Mouse (Mus musculus) heart, embryonic 15.5 days (tissue): ENCODE data around the gene Cdk2ap2. TPM values are rescaled to one million over a fixed set of nuclear protein-coding genes. Genes with fewer than 3 reads are reported as not detected.

Experiments
- polyA plus RNA-seq: library from polyadenylated mRNA; unstranded; fragments of >200 nt; fragmentation: Nextera tagmentation; extraction: Ambion mirVana; gene quantifications from 2 replicates; pipeline ENCODE4 v1.2.1, GENCODE M21; 2015

The Cdk2ap2 gene
- polyA plus RNA-seq, 1 experiment from 2014 or later: 63.6 TPM

Other genes with a start within 250 kb of the Cdk2ap2 start
- gene Chka, start 245.4 kb upstream of the Cdk2ap2 start, polyA plus RNA-seq: 24.9 and 32.0 TPM in 2 replicates
- 24.9 and 39.6 TPM in 2 replicates for gene Tcirg1, start 190.0 kb upstream of the Cdk2ap2 start, polyA plus RNA-seq
- 371 and 387 TPM in 2 replicates for gene Ndufs8, start 184.4 kb upstream of the Cdk2ap2 start, polyA plus RNA-seq
- 1.6 and 4.0 TPM in 2 replicates for gene Aldh3b1, start 167.4 kb upstream of the Cdk2ap2 start, polyA plus RNA-seq
- 15.0 and 21.8 TPM in 2 replicates for gene Unc93b1, start 162.0 kb upstream of the Cdk2ap2 start, polyA plus RNA-seq
- gene Aldh3b3, start 138.5 kb upstream of the Cdk2ap2 start, polyA plus RNA-seq: not detected in 2 replicates
- 0.16 and 1.2 TPM in 2 replicates for gene Aldh3b2, start 124.9 kb upstream of the Cdk2ap2 start, polyA plus RNA-seq
- 11.3 and 12.9 TPM in 2 replicates for gene Acy3, start 110.6 kb upstream of the Cdk2ap2 start, polyA plus RNA-seq
- gene Tbx10, start 104.4 kb upstream of the Cdk2ap2 start, polyA plus RNA-seq: not detected in 2 replicates
- 53.0 and 55.9 TPM in 2 replicates for gene Nudt8, start 96.6 kb upstream of the Cdk2ap2 start, polyA plus RNA-seq
- gene Gm49405, start 96.6 kb upstream of the Cdk2ap2 start, polyA plus RNA-seq: 4.5 and 5.4 TPM in 2 replicates
- 72.2 and 80.1 TPM in 2 replicates for gene Doc2g, start 93.9 kb upstream of the Cdk2ap2 start, polyA plus RNA-seq
- gene Ndufv1, start 84.4 kb upstream of the Cdk2ap2 start, polyA plus RNA-seq: 513 and 534 TPM in 2 replicates
- gene Gstp1, start 59.2 kb upstream of the Cdk2ap2 start, polyA plus RNA-seq: 387 and 406 TPM in 2 replicates
- gene Gstp2, start 51.2 kb upstream of the Cdk2ap2 start, polyA plus RNA-seq: 9.2 and 11.1 TPM in 2 replicates
- gene Gstp3, start 37.6 kb upstream of the Cdk2ap2 start, polyA plus RNA-seq: 0.30 and 0.93 TPM in 2 replicates
- not detected in 2 replicates for gene Cabp2, start 15.6 kb upstream of the Cdk2ap2 start, polyA plus RNA-seq
- 17.2 and 26.5 TPM in 2 replicates for gene Pitpnm1, start 2.8 kb downstream of the Cdk2ap2 start, polyA plus RNA-seq
- 78.1 and 92.5 TPM in 2 replicates for gene Aip, start 28.7 kb downstream of the Cdk2ap2 start, polyA plus RNA-seq
- 0.04 TPM in 1 of 2 replicates, not detected in the other for gene Gpr152, start 42.6 kb downstream of the Cdk2ap2 start, polyA plus RNA-seq
- gene Cabp4, start 46.9 kb downstream of the Cdk2ap2 start, polyA plus RNA-seq: not detected in 2 replicates
- 114 and 137 TPM in 2 replicates for gene Coro1b, start 51.4 kb downstream of the Cdk2ap2 start, polyA plus RNA-seq
- gene Ptprcap, start 56.4 kb downstream of the Cdk2ap2 start, polyA plus RNA-seq: 3.6 and 33.8 TPM in 2 replicates
- gene Rps6kb2, start 66.2 kb downstream of the Cdk2ap2 start, polyA plus RNA-seq: 42.2 and 46.1 TPM in 2 replicates
- gene Carns1, start 78.3 kb downstream of the Cdk2ap2 start, polyA plus RNA-seq: 12.3 TPM in 2 replicates
- gene Tbc1d10c, start 94.1 kb downstream of the Cdk2ap2 start, polyA plus RNA-seq: 3.0 and 14.9 TPM in 2 replicates
- 666 and 734 TPM in 2 replicates for gene Ppp1ca, start 94.9 kb downstream of the Cdk2ap2 start, polyA plus RNA-seq
- gene Rad9a, start 104.5 kb downstream of the Cdk2ap2 start, polyA plus RNA-seq: 17.3 and 24.1 TPM in 2 replicates
- 0.96 and 1.9 TPM in 2 replicates for gene Clcf1, start 117.1 kb downstream of the Cdk2ap2 start, polyA plus RNA-seq
- not detected in 2 replicates for gene AC109138.7, start 117.2 kb downstream of the Cdk2ap2 start, polyA plus RNA-seq
- gene Pold4, start 134.7 kb downstream of the Cdk2ap2 start, polyA plus RNA-seq: 17.1 and 24.1 TPM in 2 replicates
- gene Ssh3, start 172.0 kb downstream of the Cdk2ap2 start, polyA plus RNA-seq: 6.0 and 10.7 TPM in 2 replicates
- 1.1 and 2.7 TPM in 2 replicates for gene Ankrd13d, start 186.0 kb downstream of the Cdk2ap2 start, polyA plus RNA-seq
- 9.8 and 18.2 TPM in 2 replicates for gene Grk2, start 209.0 kb downstream of the Cdk2ap2 start, polyA plus RNA-seq